Mouse (Mus musculus) limb, embryonic 11.5 days (tissue): ENCODE measurements around the gene Rbms3. TPM values are rescaled to one million over a fixed set of nuclear protein-coding genes. Genes with fewer than 3 reads are reported as not detected.
A peak's percentile ranks its signal among the peaks of the same experiment; 100 is the strongest.

Experiments used
- ATAC-seq: fragments of 200-750 bp; cut with Nextera tagmentation; 2 replicates; pipeline ENCODE4 v1.8.0; 2017; ENCODE audit warnings: low read depth; ENCODE audit not compliant: insufficient number of reproducible peaks, low FRiP score, low TSS enrichment
- DNase-seq: peaks from one replicate; pipeline ENCODE4 v3.0.0-alpha.2; 2015; ENCODE audit warnings: low spot score
- H3K27ac ChIP-seq: fragments of 300-500 bp; sonication (generic); replicated peaks from 2 replicates; pipeline ENCODE4 v1.5.1; 2014; ENCODE audit warnings: low read depth, mild to moderate bottlenecking, low read length
- H3K27me3 ChIP-seq: fragments of 300-500 bp; sonication (generic); 2 replicates; pipeline ENCODE4 v1.6.1; 2014; ENCODE audit warnings: mild to moderate bottlenecking, low read length, mixed read lengths; ENCODE audit not compliant: control insufficient read depth, insufficient read depth
- H3K36me3 ChIP-seq: fragments of 300-500 bp; sonication (generic); 2 replicates; pipeline ENCODE4 v1.6.1; 2014; ENCODE audit warnings: mild to moderate bottlenecking, low read length, moderate library complexity, mixed read lengths; ENCODE audit not compliant: control insufficient read depth, insufficient read depth
- H3K4me1 ChIP-seq: fragments of 300-500 bp; sonication (generic); 2 replicates; pipeline ENCODE4 v1.6.1; 2014; ENCODE audit warnings: low read length, mixed read lengths; ENCODE audit not compliant: control insufficient read depth, insufficient read depth
- H3K4me2 ChIP-seq: fragments of 300-500 bp; sonication (generic); 2 replicates; pipeline ENCODE4 v1.6.1; 2014; ENCODE audit warnings: low read depth, mild to moderate bottlenecking, moderate library complexity; ENCODE audit not compliant: severe bottlenecking
- H3K4me3 ChIP-seq: fragments of 300-500 bp; sonication (generic); 2 replicates; pipeline ENCODE4 v1.5.1; 2014; ENCODE audit warnings: low read depth, low read length
- H3K9ac ChIP-seq: fragments of 300-500 bp; sonication (generic); 2 replicates; pipeline ENCODE4 v1.6.1; 2014; ENCODE audit warnings: mild to moderate bottlenecking, low read length
- H3K9me3 ChIP-seq: fragments of 300-500 bp; sonication (generic); 2 replicates; pipeline ENCODE4 v1.6.1; 2016; ENCODE audit warnings: low read length; ENCODE audit not compliant: control insufficient read depth
- WGBS: fragments of 180-500 bp; shearing (Covaris S2); extraction: QIAGEN DNeasy Blood & Tissue Kit; methylation state at CpG from one replicate; pipeline ENCODE4 v1.1.7; 2014; 5-methylcytosine and 5-hydroxymethylcytosine counted together
- polyA plus RNA-seq: library from polyadenylated mRNA; unstranded; fragments of >200 nt; fragmentation: Nextera tagmentation; extraction: Ambion mirVana; gene quantifications from 2 replicates; pipeline ENCODE4 v1.2.1, GENCODE M21; 2014

The Rbms3 gene
- polyA plus RNA-seq, 1 experiment from 2014 or later = 51.9 TPM

DNA sequence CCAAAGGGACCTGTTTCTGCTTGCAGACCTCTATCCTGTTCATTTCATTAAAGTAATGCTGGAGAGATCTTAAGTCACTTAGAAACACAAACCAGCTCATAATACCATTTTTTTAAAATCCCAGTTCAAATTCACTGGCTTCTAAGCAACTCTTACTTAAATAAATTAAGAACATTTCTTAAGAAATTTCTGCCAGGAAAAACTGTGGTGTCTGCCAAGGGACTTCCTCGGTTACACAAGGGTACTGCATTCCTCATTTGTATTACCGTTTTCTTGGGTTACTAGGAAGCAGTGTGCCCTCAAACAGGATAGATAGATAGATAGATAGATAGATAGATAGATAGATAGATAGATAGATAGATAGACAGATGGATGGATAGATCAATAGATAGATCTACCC lies 627.6 kb downstream of the Rbms3 start:
- H3K27me3 ChIP-seq = no peaks in the 10 kb centered on the region
- no peak overlapping the region for H3K27ac ChIP-seq
- no peaks in the 10 kb centered on the region for H3K4me1 ChIP-seq
- no peak overlapping the region for H3K4me3 ChIP-seq
- ATAC-seq (no peak), DNase-seq (no peak)
- H3K4me2 ChIP-seq = no peak overlapping the region
- H3K9ac ChIP-seq = no peak overlapping the region
- H3K36me3 ChIP-seq = no peaks in the 10 kb centered on the region
- WGBS = 93% methylated on average over 2 of the region's 2 CpGs
- no peaks in the 10 kb centered on the region for H3K9me3 ChIP-seq

GRCm38 (mm10) chr9:116999186-116999585 lies 630.5 kb downstream of the Rbms3 start:
- Histone ChIP-seq H3K4me2 (no peak overlapping the region), H3K36me3 (no peaks in the 10 kb centered on the region), H3K4me3 (no peak overlapping the region), H3K9me3 (no peaks in the 10 kb centered on the region), H3K27me3 (no peaks in the 10 kb centered on the region), H3K4me1 (no peaks in the 10 kb centered on the region), H3K9ac (no peak overlapping the region), H3K27ac (0 out of 2 replicates have a peak overlapping the region, but pooled peaks have one; percentile 37)
- DNase-seq (no peak), ATAC-seq (no peak)
- WGBS = 16% methylated on average over 6 of the region's 6 CpGs

DNA sequence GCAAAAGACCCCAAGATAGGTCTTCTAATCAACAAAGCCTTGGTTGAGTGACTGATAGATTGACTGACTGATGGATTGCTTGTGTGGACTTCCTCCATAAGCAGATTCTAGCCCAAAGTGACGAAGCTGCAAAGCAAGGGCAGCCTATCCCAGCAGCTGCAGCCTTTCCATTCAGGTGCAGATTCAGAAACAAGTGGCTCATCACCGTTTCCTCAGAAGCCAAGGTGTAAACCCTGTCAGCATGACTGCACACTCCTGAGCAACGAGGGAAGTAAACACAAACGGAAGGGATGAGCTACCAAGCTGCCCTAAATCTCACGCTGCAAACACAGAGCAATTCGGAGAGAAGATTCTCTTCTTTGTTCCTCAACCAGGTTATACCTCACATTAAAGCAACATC lies 639.4 kb downstream of the Rbms3 start:
- DNase-seq = no peak
- no peaks in the 10 kb centered on the region for H3K27me3 ChIP-seq
- H3K9me3 ChIP-seq = no peaks in the 10 kb centered on the region
- no peak overlapping the region for H3K4me3 ChIP-seq
- 82% methylated on average over 6 of the region's 6 CpGs for whole genome bisulfite sequencing
- no peaks in the 10 kb centered on the region for H3K36me3 ChIP-seq
- H3K9ac ChIP-seq = no peak overlapping the region
- ATAC-seq = no peak
- H3K27ac ChIP-seq = no peak overlapping the region
- H3K4me2 ChIP-seq = no peak overlapping the region
- H3K4me1 ChIP-seq = no peaks in the 10 kb centered on the region

- H3K9ac ChIP-seq = no peak overlapping the region
These were observed 648.9 kb downstream of the Rbms3 start for GRCm38 (mm10) chr9:116980801-116981200.

DNA sequence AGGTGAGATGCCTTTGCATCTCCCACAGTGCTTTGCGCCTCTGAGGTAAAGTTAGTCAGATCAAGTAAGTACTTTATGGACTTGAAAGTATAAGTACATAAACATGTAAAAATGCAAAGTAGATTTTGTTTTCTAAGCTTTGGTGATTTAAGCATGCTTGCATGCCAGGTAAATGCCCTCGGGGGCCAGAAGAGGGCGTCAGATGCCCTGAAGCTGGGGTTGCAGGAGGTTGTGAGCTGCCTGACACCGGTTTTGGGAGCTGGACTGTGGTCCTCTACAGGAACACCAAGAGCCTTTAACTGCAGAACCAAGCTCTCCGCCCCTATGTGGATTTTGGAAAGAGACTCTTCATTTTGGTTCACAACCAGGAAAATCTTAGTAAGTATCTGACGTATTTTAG lies 652.3 kb downstream of the Rbms3 start:
- no peak overlapping the region for H3K9ac ChIP-seq
- no peaks in the 10 kb centered on the region for H3K27me3 ChIP-seq
- H3K36me3 ChIP-seq = no peaks in the 10 kb centered on the region
- no peak overlapping the region for H3K27ac ChIP-seq
- no peaks in the 10 kb centered on the region for H3K9me3 ChIP-seq
- no peaks in the 10 kb centered on the region for H3K4me1 ChIP-seq
- no peak for DNase-seq
- H3K4me2 ChIP-seq = no peak overlapping the region
- no peak overlapping the region for H3K4me3 ChIP-seq
- no peak for ATAC-seq
- WGBS = 85% methylated on average over 6 of the region's 6 CpGs

More at GRCm38 (mm10) chr9:116980801-116981200, 648.9 kb downstream of the Rbms3 start:
- Histone ChIP-seq H3K36me3 (no peaks in the 10 kb centered on the region), H3K4me1 (no peaks in the 10 kb centered on the region), H3K4me2 (no peak overlapping the region), H3K4me3 (no peak overlapping the region), H3K9me3 (no peaks in the 10 kb centered on the region), H3K27ac (no peak overlapping the region), H3K27me3 (no peaks in the 10 kb centered on the region)
- 85% methylated on average over 5 of the region's 5 CpGs for WGBS
- DNase-seq (no peak), ATAC-seq (no peak)

- no peak overlapping the region for H3K9ac ChIP-seq
- H3K4me2 ChIP-seq = no peak overlapping the region
- no peaks in the 10 kb centered on the region for H3K27me3 ChIP-seq
- no peaks in the 10 kb centered on the region for H3K9me3 ChIP-seq
- 91% methylated on average over 21 of the region's 21 CpGs for WGBS
- no peaks in the 10 kb centered on the region for H3K4me1 ChIP-seq
- no peak for DNase-seq
- no peak overlapping the region for H3K4me3 ChIP-seq
- ATAC-seq = no peak
- no peak overlapping the region for H3K27ac ChIP-seq
- no peaks in the 10 kb centered on the region for H3K36me3 ChIP-seq
These were observed 652.9 kb downstream of the Rbms3 start for GRCm38 (mm10) chr9:116976575-116977408.

GRCm38 (mm10) chr9:116975269-116975668 lies 654.4 kb downstream of the Rbms3 start:
- H3K9me3 ChIP-seq = no peaks in the 10 kb centered on the region
- H3K9ac ChIP-seq = no peak overlapping the region
- no peak for DNase-seq
- H3K4me2 ChIP-seq = no peak overlapping the region
- H3K4me1 ChIP-seq = no peaks in the 10 kb centered on the region
- no peak overlapping the region for H3K27ac ChIP-seq
- WGBS = 87% methylated on average over 4 of the region's 4 CpGs
- H3K36me3 ChIP-seq = no peaks in the 10 kb centered on the region
- H3K4me3 ChIP-seq = no peak overlapping the region
- H3K27me3 ChIP-seq = no peaks in the 10 kb centered on the region
- no peak for ATAC-seq

- H3K4me2 ChIP-seq = no peak overlapping the region; the same call in 1 of the 2 replicates
- 97% methylated on average over 3 of the region's 3 CpGs for WGBS
- no peaks in the 10 kb centered on the region for H3K36me3 ChIP-seq
- H3K27ac ChIP-seq = no peak overlapping the region
- H3K4me1 ChIP-seq = no peaks in the 10 kb centered on the region
- H3K27me3 ChIP-seq = no peaks in the 10 kb centered on the region
- no peaks in the 10 kb centered on the region for H3K9me3 ChIP-seq
- no peak overlapping the region for H3K4me3 ChIP-seq
- no peak overlapping the region for H3K9ac ChIP-seq
- DNase-seq = no peak
- ATAC-seq = no peak
These were observed 655.6 kb downstream of the Rbms3 start for GRCm38 (mm10) chr9:116974134-116974533.
